Mouse (Mus musculus) midbrain, embryonic 15.5 days (tissue): Measurements from ENCODE around the gene Sarnp. TPM values are rescaled to one million over a fixed set of nuclear protein-coding genes. Genes with fewer than 3 reads are reported as not detected.

ENCODE experiments used
- ATAC-seq: fragments of 200-750 bp; cut with Nextera tagmentation; replicated peaks from 2 replicates; pipeline ENCODE4 v1.8.0; 2017; ENCODE audit warnings: moderate TSS enrichment
- H3K27ac ChIP-seq: fragments of 300-500 bp; sonication (generic); 2 replicates; pipeline ENCODE4 v1.5.1; 2015; ENCODE audit warnings: mild to moderate bottlenecking, inconsistent platforms
- H3K27me3 ChIP-seq: fragments of 300-500 bp; sonication (generic); replicated peaks from 2 replicates; pipeline ENCODE4 v1.6.1; 2015; ENCODE audit warnings: inconsistent platforms
- H3K36me3 ChIP-seq: fragments of 300-500 bp; sonication (generic); replicated peaks from 2 replicates; pipeline ENCODE4 v1.6.1; 2015; ENCODE audit warnings: inconsistent platforms
- H3K4me1 ChIP-seq: fragments of 300-500 bp; sonication (generic); 2 replicates; pipeline ENCODE4 v1.6.1; 2015; ENCODE audit warnings: inconsistent platforms
- H3K4me2 ChIP-seq: fragments of 300-500 bp; sonication (generic); 2 replicates; pipeline ENCODE4 v1.6.1; 2015; ENCODE audit warnings: inconsistent platforms, mild to moderate bottlenecking, moderate library complexity
- H3K4me3 ChIP-seq: fragments of 300-500 bp; sonication (generic); 2 replicates; pipeline ENCODE4 v1.5.1; 2015; ENCODE audit warnings: mild to moderate bottlenecking, inconsistent platforms
- H3K9ac ChIP-seq: fragments of 300-500 bp; sonication (generic); 2 replicates; pipeline ENCODE4 v1.6.1; 2015; ENCODE audit warnings: mild to moderate bottlenecking, inconsistent platforms
- H3K9me3 ChIP-seq: fragments of 300-500 bp; sonication (generic); 2 replicates; pipeline ENCODE4 v1.6.1; 2016; ENCODE audit warnings: inconsistent platforms
- WGBS: fragments of 180-500 bp; shearing (Covaris S2); methylation state at CpG from one replicate; pipeline ENCODE4 v1.1.7; 2015; ENCODE audit warnings: mixed read lengths; 5-methylcytosine and 5-hydroxymethylcytosine counted together
- polyA plus RNA-seq: library from polyadenylated mRNA; unstranded; fragments of >200 nt; fragmentation: Nextera tagmentation; extraction: Ambion mirVana; gene quantifications from 2 replicates; pipeline ENCODE4 v1.2.1, GENCODE M21; 2015

Sarnp gene
- polyA plus RNA-seq, 1 experiment from 2014 or later: 145 TPM

GRCm38 (mm10) chr10:128801981-128802495 is 15.1 kb upstream of the Sarnp start:
- H3K4me2 ChIP-seq: no peak overlapping the region
- H3K4me1 ChIP-seq: peaks cover 32% of the 10 kb centered on the region
- no peak overlapping the region for H3K4me3 ChIP-seq
- ATAC-seq: no peak
- H3K27me3 ChIP-seq: no peaks in the 10 kb centered on the region
- H3K9ac ChIP-seq: no peak overlapping the region
- no peaks in the 10 kb centered on the region for H3K36me3 ChIP-seq
- WGBS: 90% methylated on average over 16 of the region's 16 CpGs
- no peaks in the 10 kb centered on the region for H3K9me3 ChIP-seq
- H3K27ac ChIP-seq: no peak overlapping the region

- H3K9me3 ChIP-seq: no peaks in the 10 kb centered on the region
- no peaks in the 10 kb centered on the region for H3K27me3 ChIP-seq
- H3K9ac ChIP-seq: 0 out of 2 replicates have a peak overlapping the region, but pooled peaks have one; percentile 22
- peak overlapping the region; percentile 97; the same call in 1 of the 2 replicates for H3K27ac ChIP-seq
- H3K4me1 ChIP-seq: peaks cover 41% of the 10 kb centered on the region
- peak overlapping the region; percentile 89 for H3K4me2 ChIP-seq
- no peak for ATAC-seq
- 65% methylated on average over 4 of the region's 4 CpGs for WGBS
- H3K4me3 ChIP-seq: peak overlapping the region; percentile 96; the same call in 1 of the 2 replicates
- H3K36me3 ChIP-seq: no peaks in the 10 kb centered on the region
These were observed 14.2 kb upstream of the Sarnp start for GRCm38 (mm10) chr10:128802956-128803355.

GRCm38 (mm10) chr10:128803361-128803760 is 13.8 kb upstream of the Sarnp start:
- Histone ChIP-seq H3K4me2 (peak overlapping the region; percentile 89), H3K9ac (peak overlapping the region; percentile 82), H3K4me3 (peak overlapping the region; percentile 96), H3K27me3 (no peaks in the 10 kb centered on the region), H3K4me1 (peaks cover 45% of the 10 kb centered on the region), H3K36me3 (no peaks in the 10 kb centered on the region), H3K9me3 (no peaks in the 10 kb centered on the region), H3K27ac (peak overlapping the region; percentile 97)
- WGBS: 14% methylated on average over 6 of the region's 6 CpGs
- ATAC-seq: no peak

GRCm38 (mm10) chr10:128803771-128804270 is 13.3 kb upstream of the Sarnp start, which contains the start of gene Dnajc14:
Gene Dnajc14 (plus strand): TSS chr10:128804062.
- Histone ChIP-seq H3K36me3 (no peaks in the 10 kb centered on the region; the same call in 1 of the 2 replicates), H3K9me3 (no peaks in the 10 kb centered on the region), H3K9ac (peak within 1 kb of the TSS; percentile 82), H3K27me3 (no peaks in the 10 kb centered on the region), H3K27ac (peak within 1 kb of the TSS; percentile 97), H3K4me1 (peaks cover 49% of the 10 kb centered on the region), H3K4me2 (peak within 1 kb of the TSS; percentile 89), H3K4me3 (peak within 1 kb of the TSS; percentile 96)
- ATAC-seq: peak; percentile 32
- WGBS: 0% methylated on average over 14 of the region's 14 CpGs

GRCm38 (mm10) chr10:128804271-128805091 is 12.7 kb upstream of the Sarnp start, which contains the start of gene Tmem198b:
Gene Tmem198b (minus strand): TSS chr10:128804370.
- no peaks in the 10 kb centered on the region for H3K27me3 ChIP-seq
- H3K4me3 ChIP-seq: peak within 1 kb of the TSS; percentile 96
- 0% methylated on average over 27 of the region's 28 CpGs for WGBS
- peak within 1 kb of the TSS; percentile 82 for H3K9ac ChIP-seq
- peak within 1 kb of the TSS; percentile 89 for H3K4me2 ChIP-seq
- no peaks in the 10 kb centered on the region; the same call in 1 of the 2 replicates for H3K36me3 ChIP-seq
- peak within 1 kb of the TSS; percentile 97 for H3K27ac ChIP-seq
- peaks cover 56% of the 10 kb centered on the region for H3K4me1 ChIP-seq
- H3K9me3 ChIP-seq: no peaks in the 10 kb centered on the region
- peak; percentile 68 for ATAC-seq

- under 1% methylated on average over 69 of the region's 70 CpGs for WGBS
- peak; percentile 94 for ATAC-seq
- Histone ChIP-seq H3K4me2 (peak overlapping the region; percentile 89), H3K9me3 (no peaks in the 10 kb centered on the region), H3K27ac (peak overlapping the region; percentile 97), H3K4me3 (peak overlapping the region; percentile 96), H3K4me1 (peaks cover 64% of the 10 kb centered on the region), H3K9ac (peak overlapping the region; percentile 82), H3K27me3 (no peaks in the 10 kb centered on the region), H3K36me3 (no peaks in the 10 kb centered on the region; the same call in 1 of the 2 replicates)
These were observed 11.8 kb upstream of the Sarnp start for GRCm38 (mm10) chr10:128805092-128806000.

- H3K27ac ChIP-seq: peak overlapping the region; percentile 97
- peak overlapping the region; percentile 82 for H3K9ac ChIP-seq
- H3K4me1 ChIP-seq: peaks cover 65% of the 10 kb centered on the region
- peak overlapping the region; percentile 89 for H3K4me2 ChIP-seq
- peak overlapping the region; percentile 96 for H3K4me3 ChIP-seq
- WGBS: 54% methylated on average over 6 of the region's 6 CpGs
- H3K9me3 ChIP-seq: no peaks in the 10 kb centered on the region
- ATAC-seq: no peak
- no peaks in the 10 kb centered on the region; the same call in 1 of the 2 replicates for H3K36me3 ChIP-seq
- no peaks in the 10 kb centered on the region for H3K27me3 ChIP-seq
These were observed 11.0 kb upstream of the Sarnp start for GRCm38 (mm10) chr10:128806086-128806485.

GRCm38 (mm10) chr10:128807018-128807417 is 10.1 kb upstream of the Sarnp start:
- H3K9ac ChIP-seq: peak overlapping the region; percentile 38
- WGBS: 94% methylated on average over 8 of the region's 8 CpGs
- H3K27me3 ChIP-seq: no peaks in the 10 kb centered on the region
- peak overlapping the region; percentile 89 for H3K4me2 ChIP-seq
- no peak for ATAC-seq
- no peaks in the 10 kb centered on the region; the same call in 1 of the 2 replicates for H3K36me3 ChIP-seq
- peak overlapping the region; percentile 96 for H3K4me3 ChIP-seq
- peaks cover 65% of the 10 kb centered on the region for H3K4me1 ChIP-seq
- no peaks in the 10 kb centered on the region for H3K9me3 ChIP-seq
- H3K27ac ChIP-seq: no peak overlapping the region

- H3K9me3 ChIP-seq: no peaks in the 10 kb centered on the region
- H3K36me3 ChIP-seq: peaks cover 41% of the 10 kb centered on the region
- H3K4me3 ChIP-seq: no peak overlapping the region
- WGBS: 92% methylated on average over 4 of the region's 4 CpGs
- H3K4me1 ChIP-seq: peaks cover 21% of the 10 kb centered on the region
- no peak overlapping the region for H3K27ac ChIP-seq
- no peak overlapping the region for H3K4me2 ChIP-seq
- H3K27me3 ChIP-seq: no peaks in the 10 kb centered on the region
- no peak for ATAC-seq
- no peak overlapping the region for H3K9ac ChIP-seq
These were observed 3.1 kb downstream of the Sarnp start for GRCm38 (mm10) chr10:128820217-128820616.

- WGBS: under 1% methylated on average over 46 of the region's 46 CpGs
- Histone ChIP-seq H3K4me2 (peak within 1 kb of the TSS; percentile 83), H3K4me1 (peaks cover 21% of the 10 kb centered on the region), H3K4me3 (peak within 1 kb of the TSS; percentile 68), H3K36me3 (peaks cover 31% of the 10 kb centered on the region), H3K9ac (peak within 1 kb of the TSS; percentile 62), H3K9me3 (no peaks in the 10 kb centered on the region), H3K27me3 (no peaks in the 10 kb centered on the region), H3K27ac (peak within 1 kb of the TSS; percentile 67; the same call in 1 of the 2 replicates)
- peak; percentile 100 for ATAC-seq
These were observed 4.4 kb downstream of the Sarnp start, which contains the start of gene Ormdl2 for GRCm38 (mm10) chr10:128821358-128822056. Gene Ormdl2 (minus strand): TSS chr10:128821645.

GRCm38 (mm10) chr10:128822135-128822534 is 5.0 kb downstream of the Sarnp start:
- Histone ChIP-seq H3K36me3 (peaks cover 26% of the 10 kb centered on the region), H3K9me3 (no peaks in the 10 kb centered on the region), H3K4me2 (peak overlapping the region; percentile 83), H3K4me3 (peak overlapping the region; percentile 68), H3K27ac (peak overlapping the region; percentile 67; the same call in 1 of the 2 replicates), H3K9ac (peak overlapping the region; percentile 62), H3K4me1 (peaks cover 21% of the 10 kb centered on the region), H3K27me3 (no peaks in the 10 kb centered on the region)
- 4% methylated on average over 13 of the region's 13 CpGs for WGBS
- peak; percentile 27 for ATAC-seq
